Mouse (Mus musculus) thymus, postnatal 36 days (tissue): ENCODE data around the gene Il4i1.
A peak's percentile ranks its signal among the peaks of the same experiment; 100 is the strongest.

Source experiments
- DNase-seq, 2 experiments: peaks; one replicate each; pipeline ENCODE4 v3.0.0; 2022; ENCODE audit warnings: mixed read lengths in 2 of 2

Gene Il4i1

DNA sequence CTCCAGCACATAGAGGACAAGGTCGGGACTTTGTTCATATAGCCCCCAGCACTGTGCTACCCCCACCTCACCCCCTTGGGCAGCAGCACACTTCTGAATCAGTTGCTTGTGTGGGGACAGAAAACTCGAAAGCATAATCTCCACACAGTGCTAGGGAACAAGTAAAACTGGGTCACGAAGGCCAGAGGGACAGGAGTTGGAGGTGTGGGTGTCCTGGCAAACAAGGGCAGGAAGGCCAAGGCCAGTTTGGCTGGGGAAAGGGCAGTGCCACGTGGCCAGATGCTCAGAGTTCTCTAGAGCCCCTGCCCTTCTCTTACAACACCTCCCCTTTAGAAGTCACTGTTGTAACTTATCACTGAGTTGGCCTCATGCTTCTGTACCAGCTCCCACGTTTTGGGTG lies 3.7 kb downstream of the Il4i1 start:
- DNase-seq: no peak

DNA sequence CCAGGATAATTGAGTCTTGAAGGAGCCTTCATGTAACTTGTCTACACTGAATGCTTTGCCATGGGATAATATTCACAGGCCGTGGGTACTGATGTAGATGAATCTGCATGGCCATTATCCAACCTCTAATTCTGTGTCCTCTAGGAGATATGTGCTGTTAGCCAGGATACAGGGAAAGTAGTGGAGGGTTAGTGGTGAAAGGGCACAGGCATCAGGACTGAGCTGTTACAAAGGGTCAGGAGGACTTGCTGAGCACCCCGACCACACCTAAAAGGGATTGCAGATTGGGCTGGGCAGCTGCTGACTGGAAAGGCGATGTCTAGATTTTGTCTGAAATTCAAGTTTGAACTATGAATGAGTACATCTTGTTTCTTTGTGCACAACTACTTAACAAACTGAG lies 4.3 kb downstream of the Il4i1 start:
- DNase-seq: no peak

DNA sequence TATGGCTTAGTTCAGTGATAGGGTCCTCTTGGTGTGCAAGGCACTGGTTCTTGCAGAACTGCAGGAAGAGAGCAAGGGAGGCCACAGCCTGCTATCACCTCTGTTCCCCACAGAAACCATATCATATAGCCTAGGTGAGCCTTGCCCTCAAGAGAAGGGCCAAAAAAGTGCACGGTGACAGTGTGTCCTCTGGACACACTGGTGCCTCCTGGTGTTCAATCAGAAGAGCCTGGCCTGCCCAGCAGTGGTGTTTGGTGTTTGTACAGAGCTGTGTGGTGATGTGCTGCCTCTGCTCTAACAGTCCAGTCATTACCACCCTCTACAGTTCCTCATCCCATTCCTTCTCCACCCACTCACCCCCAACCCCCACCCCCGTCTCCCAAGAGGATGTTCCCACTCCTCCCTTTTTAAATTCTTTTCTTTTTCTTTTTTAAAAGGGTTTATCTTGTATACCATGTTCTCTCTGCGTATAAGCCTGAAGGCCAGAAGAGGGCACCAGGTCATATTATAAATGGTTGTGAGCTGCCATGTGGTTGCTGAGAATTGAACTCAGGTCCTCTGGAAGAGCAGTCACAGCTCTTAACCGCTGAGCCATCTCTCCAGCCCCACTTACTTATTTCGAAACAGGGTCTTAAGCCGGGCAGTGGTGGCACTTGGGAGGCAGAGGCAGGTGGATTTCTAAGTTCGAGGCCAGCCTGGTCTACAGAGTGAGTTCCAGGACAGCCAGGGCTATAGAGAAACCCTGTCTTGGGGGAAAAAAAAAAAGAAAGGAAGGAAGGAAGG lies 5.7 kb downstream of the Il4i1 start:
- peak; percentile 0 to 4 for DNase-seq

DNA sequence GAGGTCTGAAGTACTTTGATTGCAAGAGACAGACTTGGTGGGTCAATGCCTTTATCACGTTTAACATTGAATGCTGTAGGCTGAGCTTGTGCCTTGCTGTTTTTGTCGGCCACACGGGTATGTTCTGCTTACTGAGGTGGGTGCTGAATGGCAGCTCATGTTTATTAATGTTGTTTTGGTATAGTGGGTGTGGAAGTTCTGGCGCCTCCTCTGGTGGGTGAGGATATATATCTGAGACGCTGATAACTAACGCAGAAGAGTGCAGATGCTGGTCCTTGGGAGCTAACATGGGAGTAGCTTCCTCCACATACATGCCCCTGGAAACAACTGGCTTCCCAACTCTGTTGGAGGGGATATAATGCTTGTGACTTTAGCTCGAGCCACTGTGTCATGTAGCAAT lies 7.2 kb downstream of the Il4i1 start:
- DNase-seq: peak in 1 of 2 experiments; percentile 12

DNA sequence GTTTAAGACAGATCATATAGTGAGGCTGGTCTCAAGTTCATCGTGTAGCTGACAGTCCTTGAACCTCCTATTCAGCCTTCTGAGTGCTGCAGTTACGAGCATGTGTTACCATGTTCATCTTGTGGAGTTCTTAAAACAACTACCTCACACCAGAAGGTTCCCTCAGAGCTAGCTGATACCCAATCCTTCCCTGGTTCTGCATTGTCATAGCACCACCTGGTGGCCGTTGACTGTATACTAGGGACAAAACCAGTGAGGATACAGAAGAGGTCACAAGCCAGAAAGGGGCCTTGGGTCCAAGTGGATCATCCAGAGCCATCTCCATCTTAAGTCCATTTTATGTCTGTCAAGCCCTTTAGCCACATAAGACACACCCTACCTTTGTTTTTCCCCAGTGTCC lies 8.7 kb downstream of the Il4i1 start:
- DNase-seq: peak; percentile 75 to 80

DNA sequence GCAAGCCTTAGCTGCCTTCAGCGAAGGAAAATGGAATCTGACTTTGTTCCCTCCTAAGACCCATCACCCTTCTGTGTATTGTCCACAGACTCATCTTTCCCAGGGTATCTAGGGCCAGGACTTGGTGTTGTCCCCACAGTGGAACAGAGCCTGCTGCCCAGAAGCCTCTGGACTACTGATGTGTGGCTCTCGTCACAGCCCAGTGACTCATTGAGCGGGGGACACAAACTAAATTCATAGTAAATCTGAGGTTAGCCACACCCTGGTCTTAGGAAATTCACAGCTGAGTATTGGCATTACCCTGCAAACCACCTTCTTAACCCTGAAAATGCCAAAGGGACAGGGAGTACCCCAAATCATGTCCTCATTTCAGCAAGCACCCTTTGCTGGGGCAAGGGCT lies 10.6 kb downstream of the Il4i1 start:
- no peak for DNase-seq

DNA sequence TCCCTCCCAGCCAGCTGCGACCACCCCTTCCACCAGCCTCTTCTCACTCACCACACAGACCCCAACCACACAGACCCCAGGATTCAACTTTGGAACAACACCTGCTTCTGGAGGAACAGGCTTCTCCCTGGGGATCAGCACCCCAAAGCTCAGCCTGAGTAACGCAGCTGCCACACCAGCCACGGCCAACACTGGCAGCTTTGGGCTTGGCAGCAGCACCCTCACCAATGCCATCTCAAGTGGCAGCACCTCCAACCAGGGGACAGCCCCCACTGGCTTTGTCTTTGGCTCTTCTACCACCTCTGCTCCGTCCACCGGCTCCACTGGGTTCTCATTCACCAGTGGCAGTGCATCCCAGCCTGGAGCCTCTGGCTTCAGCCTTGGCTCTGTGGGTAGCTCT lies 12.5 kb downstream of the Il4i1 start:
- DNase-seq: no peak

DNA sequence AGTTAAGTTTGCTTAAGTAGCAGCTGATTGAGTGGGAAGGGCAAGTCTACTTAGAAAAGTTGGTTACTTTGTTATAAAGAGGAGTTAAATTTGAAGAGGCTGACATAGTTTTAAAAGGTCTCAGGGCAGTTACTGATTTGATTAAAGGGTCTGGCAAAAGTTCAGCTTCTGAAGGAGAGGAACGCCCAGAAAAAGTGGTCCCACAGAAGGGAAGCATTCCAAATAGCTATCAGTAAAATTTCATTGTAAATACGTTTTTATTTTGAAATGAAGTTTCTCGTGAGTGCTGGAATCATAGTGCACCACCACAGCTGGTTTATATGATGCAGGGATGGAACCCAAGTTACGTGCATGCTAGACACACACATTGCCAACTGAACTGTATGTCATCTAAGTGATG lies 16.6 kb downstream of the Il4i1 start:
- no peak for DNase-seq

DNA sequence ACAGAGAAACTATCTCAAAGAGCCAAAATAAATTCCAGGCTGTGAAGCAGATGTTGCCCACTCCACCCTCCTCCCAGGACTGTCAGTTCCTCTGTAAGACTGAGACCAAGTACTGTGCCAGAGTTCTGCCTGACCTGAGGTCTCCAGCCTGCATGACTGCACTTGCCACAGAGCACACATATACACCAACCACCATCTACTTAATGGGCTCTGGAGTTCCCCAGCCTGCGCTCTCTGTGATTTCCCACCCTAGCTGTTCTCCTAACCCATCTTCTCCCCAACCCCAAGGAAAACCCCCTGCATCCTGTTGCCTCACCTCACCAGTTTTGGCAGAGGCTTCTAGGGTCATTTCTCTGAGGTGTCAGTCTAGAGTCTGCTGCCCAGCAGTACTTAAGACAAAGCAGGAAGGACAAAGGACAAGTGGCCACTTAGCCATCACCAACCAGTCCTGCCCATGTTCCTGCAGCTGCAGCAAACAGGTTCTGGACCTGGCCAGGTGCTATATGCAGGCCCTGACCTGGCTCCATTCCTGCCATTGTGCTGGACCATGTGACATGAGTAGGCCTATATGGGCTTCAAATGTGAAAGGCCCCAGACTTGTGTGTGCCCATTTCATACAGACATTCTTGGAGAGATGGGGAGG lies 19.3 kb downstream of the Il4i1 start:
- DNase-seq: no peak

DNA sequence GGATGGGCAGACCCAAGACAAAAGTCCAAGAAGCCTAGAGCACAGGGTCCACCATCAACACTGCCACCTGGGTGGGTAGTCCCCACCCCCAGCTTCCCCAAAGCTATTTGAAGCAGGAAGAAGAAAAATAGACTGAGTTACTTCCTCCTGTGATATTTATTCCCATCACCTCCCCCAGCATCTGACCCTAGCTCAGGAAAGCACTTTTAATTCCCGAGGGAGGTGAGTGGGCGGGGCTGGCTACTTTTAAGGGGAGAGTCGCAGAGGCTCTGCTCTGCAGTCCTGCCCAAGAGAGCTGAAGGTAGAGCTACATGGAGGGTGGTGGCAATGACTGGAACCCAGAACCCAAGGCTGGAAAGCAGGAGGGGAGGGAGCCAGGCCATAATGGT lies 19.8 kb downstream of the Il4i1 start:
- no peak for DNase-seq

DNA sequence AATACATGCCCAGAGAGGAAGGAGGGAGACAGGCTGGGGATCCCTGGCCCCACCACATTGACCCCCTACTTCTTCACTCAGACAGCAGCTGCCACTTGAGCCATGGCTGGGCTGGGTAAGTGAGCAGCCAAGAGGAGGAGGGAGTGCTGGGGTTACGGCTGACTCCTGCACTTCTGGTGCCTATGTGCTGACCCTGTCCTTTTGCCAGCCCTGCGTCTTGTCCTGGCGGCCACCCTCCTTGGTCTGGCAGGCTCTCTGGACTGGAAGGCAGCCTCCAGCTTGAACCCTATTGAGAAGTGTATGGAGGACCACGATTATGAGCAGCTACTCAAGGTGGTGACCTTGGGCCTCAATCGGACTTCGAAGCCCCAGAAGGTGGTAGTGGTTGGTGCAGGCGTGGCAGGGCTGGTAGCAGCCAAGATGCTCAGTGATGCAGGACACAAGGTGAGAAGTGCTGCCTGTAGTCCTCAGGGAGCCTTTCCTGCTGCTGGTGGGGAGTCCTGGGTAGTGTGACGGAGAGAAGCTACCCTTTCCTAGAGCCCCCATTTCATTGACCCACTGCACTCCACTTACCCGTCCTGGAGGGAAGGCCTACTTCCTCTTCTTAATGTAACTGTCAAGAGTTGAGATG lies 20.4 kb downstream of the Il4i1 start:
- no peak for DNase-seq

DNA sequence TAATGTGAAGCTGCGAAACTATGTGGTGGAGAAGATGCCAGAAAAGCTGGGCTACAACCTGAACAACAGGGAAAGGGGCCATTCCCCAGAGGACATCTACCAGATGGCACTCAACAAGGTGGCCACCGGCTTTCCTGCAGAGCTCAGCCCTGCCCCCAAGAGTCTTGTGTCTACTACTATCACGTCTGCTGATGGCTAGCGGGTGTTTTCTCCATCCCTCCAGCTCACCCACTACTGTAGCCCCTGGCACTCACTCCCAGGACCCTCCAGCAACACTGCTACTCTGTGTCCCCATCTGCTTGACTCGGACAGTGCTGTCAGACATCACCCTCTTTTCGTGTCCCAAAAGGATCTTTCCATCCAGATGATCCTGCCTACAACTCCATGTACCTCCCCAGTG lies 21.9 kb downstream of the Il4i1 start:
- DNase-seq: no peak

DNA sequence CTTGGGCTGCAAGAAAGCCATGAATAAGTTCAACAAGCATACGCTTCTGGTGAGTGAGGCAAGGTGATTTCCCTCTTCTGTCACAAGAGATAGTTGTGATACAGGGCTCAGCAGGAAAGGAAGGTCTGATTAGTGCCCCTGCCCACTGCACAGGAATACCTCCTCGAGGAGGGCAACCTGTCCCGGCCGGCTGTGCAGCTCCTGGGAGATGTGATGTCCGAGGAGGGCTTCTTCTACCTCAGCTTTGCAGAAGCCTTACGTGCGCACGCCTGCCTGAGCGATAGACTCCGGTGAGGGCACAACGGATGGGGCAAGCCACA lies 22.9 kb downstream of the Il4i1 start:
- DNase-seq: no peak

DNA sequence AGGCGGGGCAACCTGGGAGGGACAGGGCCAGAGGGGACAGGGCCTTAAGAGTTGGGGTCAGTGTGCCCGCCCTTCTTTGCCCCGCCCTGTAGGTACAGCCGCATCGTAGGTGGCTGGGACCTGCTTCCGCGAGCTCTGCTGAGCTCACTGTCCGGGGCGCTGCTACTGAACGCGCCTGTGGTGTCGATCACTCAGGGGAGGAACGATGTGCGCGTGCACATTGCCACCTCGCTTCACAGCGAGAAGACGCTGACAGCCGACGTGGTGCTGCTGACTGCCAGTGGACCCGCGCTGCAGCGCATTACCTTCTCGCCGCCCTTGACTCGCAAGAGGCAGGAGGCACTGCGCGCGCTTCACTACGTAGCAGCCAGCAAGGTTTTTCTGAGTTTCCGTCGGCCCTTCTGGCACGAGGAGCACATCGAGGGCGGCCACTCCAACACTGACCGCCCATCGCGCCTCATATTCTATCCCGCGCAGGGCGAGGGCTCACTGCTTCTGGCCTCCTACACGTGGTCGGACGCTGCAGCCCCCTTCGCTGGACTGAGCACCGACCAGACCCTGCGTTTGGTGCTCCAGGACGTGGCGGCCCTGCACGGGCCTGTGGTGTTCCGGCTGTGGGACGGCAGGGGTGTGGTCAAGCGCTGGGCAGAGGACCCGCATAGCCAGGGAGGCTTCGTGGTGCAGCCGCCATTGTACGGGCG lies 23.5 kb downstream of the Il4i1 start:
- peak; percentile 34 to 55 for DNase-seq

DNA sequence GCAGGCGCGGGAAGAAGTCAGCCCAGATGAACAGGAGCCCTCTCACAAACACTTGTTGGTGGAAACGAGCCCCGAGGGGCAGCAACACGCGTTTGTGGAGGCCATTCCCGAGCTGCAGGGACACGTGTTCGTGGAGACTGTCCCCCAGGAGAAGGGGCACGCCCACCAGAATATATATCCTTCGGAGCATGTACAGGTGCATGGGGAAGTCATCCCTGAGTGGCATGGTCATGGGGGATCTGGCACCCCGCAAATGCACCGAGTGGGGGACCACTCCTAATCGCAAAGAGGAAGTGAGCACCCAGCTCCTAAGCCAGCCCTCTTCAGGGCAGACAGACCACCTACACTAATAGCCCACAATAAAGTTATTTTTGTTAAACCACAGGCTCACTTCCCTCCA lies 24.2 kb downstream of the Il4i1 start:
- no peak for DNase-seq

DNA sequence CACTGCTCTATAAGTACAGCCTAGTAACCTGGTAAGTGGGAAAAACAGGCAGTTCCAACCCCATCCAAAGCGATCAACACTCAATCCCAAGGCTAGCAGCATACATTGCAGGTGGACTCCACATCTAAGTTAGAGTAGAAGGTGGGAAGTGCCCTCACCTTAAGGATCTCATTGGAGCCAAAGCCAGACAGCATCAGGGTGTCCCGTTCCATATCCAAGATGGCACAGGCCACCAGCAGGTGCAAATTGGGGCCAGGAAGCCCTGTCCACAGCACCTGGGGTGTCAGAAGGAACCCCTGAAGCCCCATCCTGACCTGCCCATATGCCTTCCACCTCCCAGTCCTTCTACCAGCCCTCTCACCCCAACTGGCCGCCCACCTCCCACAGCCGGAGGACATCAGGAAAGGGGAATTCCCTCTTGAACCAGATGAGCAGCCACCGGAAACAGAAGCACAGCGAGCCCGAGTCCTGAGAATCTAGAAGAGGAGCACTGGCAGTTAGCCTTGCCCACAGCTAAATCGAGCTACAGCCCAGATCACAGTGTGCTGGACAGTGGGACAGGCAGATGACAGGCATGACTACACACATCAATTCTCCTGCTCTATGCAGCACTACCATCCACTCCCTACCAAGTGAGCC lies 25.8 kb downstream of the Il4i1 start:
- no peak for DNase-seq

DNA sequence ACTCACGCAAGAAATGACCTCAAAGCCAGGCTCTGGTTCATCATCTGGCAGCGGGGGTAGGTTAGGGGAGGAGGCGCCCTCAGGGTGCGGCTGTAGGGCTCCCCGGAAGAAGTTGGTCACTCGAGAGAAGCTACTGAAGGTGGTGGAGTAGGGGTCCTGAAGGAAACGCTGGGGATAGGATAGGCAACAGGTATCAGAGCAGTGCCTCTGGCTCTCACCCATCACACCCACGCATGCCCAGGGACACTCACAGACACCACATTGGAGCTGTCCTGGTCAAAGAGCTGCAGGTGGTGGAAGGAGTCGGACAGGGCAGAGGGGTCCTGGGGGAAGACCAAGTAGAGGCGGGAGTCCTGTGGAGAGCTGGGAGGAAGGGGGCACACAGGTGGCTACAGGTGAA lies 28.8 kb downstream of the Il4i1 start:
- DNase-seq: no peak

DNA sequence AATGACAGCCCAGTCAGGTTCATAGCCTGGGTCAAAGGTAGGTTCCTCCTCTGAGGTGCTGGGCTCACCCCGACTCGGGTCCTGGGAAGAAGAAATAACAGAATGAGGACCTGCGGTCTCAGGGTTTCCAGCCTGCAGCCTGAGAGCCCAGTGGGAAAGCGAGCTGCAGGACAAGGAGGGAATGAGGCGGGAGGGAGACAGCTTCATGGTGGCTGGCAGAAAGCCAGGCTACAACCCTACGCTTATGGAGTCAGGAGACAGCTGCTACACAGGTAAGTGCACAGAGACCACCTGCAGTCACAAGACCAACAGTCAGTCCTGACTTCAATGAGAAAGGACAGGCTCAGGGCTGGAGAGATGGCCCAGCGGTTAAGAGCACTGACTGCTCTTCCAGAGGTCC lies 30.6 kb downstream of the Il4i1 start:
- DNase-seq: peak in 1 of 2 experiments; percentile 18

DNA sequence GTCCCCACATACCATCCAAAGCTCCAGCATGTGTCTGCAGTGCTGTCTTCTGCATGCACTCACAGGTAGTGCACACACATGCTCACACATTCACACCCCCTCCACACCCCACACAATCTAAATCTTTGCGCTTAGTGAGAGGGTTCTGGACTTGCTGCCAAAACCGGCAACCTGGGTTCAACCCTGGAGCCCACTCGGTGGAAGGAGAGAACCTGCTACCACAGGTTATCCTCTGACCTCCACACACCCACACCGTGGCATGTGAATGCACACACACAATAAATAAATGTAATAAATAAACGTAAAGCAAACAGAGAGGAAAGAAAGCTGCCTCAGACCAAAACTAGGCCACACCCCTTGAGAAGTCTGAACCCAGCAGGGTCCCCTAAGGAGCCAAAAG lies 31.6 kb downstream of the Il4i1 start:
- no peak for DNase-seq

DNA sequence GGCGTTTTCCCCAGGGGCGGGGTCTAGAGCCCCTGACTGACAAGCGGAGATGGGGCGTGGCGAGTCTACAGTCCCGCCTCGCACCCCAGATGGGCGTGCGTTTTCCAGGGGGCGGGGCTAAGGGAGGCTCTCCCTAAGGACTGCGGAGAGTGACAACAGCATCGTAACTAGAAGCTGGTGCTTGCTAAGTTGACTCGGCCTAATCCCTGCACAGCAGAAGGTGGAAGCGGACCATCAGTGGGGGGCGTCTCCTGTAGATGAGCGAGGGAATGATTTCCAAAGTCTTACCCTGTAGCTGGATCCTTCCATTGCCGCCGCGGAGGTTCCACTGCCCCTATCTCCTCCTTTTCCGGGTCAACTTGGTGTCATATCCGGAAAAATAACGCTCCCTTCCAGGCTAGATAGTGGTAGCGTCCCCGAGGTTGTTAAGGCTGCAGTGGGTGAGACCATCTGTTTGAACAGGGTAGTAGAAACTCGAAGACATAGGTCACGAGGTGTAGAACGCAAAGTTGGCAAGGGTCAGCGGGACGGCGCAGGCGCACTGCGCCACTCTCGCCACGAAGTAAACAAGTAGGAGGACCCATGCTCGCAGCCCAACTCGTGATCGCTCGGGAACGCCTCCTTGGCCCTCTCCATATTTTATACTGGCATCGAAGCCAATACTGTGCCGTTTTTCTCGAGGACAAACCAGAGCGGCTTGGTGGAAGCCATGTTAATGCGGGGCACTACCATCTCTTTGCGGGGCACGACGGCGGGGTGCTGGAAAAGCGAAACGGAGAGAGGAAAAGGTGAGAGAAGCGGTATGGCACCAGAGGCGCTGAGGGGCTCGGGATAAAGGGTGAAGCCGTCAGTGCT lies 32.6 kb downstream of the Il4i1 start, which contains the start of the genes Akt1s1 and Tbc1d17:
Gene Akt1s1, plus strand, starts transcription at position 431 of the 855 bp plus-strand sequence.
Gene Tbc1d17, minus strand, starts transcription at position 519 of the 855 bp plus-strand sequence.
- peak; percentile 97 for DNase-seq

DNA sequence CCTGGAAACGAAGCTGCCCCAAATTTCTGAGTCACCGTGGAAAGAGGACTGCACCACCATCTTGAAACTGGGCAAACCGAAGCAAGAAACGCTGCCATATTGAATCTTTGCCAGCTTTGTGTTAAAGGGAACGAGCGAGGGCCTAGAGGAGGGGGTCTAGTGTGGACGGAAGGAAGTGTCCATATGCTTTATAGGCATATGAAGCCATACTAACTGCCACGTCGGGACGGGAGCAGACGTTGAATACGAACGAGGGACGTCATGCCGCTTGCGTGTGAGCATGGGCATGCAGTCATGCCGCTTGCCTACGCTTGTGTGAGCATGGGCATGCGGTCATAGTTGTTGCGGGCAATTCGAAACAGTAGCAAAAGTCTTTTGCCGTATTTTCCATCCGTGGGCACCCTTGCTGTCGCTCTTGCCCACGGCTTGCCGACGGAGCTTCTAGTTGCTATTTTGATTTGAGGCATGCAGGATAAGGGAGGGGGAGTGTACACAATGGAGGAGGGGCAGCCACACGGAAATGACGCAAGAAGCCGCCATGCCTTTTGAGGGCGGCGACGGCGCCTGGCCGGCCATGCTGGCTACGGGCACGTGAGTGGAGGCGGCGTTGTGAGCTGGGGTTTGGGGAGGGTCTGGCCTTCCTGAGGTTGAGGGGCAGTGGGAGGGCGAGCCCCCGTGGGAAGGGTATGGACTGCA lies 33.4 kb downstream of the Il4i1 start:
- DNase-seq: peak; percentile 87 to 91
